Mouse (Mus musculus): ENCODE results near the gene Ap1b1. TPM values are rescaled to one million over a fixed set of nuclear protein-coding genes. Genes with fewer than 3 reads are reported as not detected.
A peak's percentile ranks its signal among the peaks of the same experiment; 100 is the strongest.

Gene Ap1b1
- polyA plus RNA-seq, 1 experiment, result 99.1 TPM

GRCm38 (mm10) chr11:4953918-4954317, 32.7 kb upstream of the Ap1b1 start:
- TF ChIP-seq CTCF (IDR thresholded peaks at IDR 0.05; ENCODE audit: control insufficient read depth, insufficient read depth, low read length) (no peak), POLR2A (IDR thresholded peaks at IDR 0.05; ENCODE audit: borderline replicate concordance, control insufficient read depth, low read depth, low read length) (no peak)
- no peaks in the 10 kb centered on the region for H3K4me1 ChIP-seq (ENCODE audit: control insufficient read depth, insufficient read depth, low read length)
- no peak overlapping the region for H3K4me3 ChIP-seq (replicated peaks; ENCODE audit: control insufficient read depth, low read depth, low read length)
- no peak overlapping the region for H3K27ac ChIP-seq (ENCODE audit: control insufficient read depth, insufficient read depth, low read depth, low read length, poor library complexity)
- WGBS, result 41% methylated on average over 8 of the region's 8 CpGs

- WGBS, result 60% methylated on average over 6 of the region's 6 CpGs
- H3K27ac ChIP-seq (ENCODE audit: control insufficient read depth, insufficient read depth, low read depth, low read length, poor library complexity), result no peak overlapping the region
- H3K4me1 ChIP-seq (ENCODE audit: control insufficient read depth, insufficient read depth, low read length), result no peaks in the 10 kb centered on the region; the same call in 1 of the 2 replicates
- no peak for TF ChIP-seq CTCF (IDR thresholded peaks at IDR 0.05; ENCODE audit: control insufficient read depth, insufficient read depth, low read length)
- TF ChIP-seq POLR2A (IDR thresholded peaks at IDR 0.05; ENCODE audit: borderline replicate concordance, control insufficient read depth, low read depth, low read length), result no peak
- H3K4me3 ChIP-seq (replicated peaks; ENCODE audit: control insufficient read depth, low read depth, low read length), result no peak overlapping the region
Measured at GRCm38 (mm10) chr11:4963099-4963808, 23.4 kb upstream of the Ap1b1 start.

GRCm38 (mm10) chr11:4966325-4966724, 20.3 kb upstream of the Ap1b1 start:
- 57% methylated on average over 2 of the region's 2 CpGs for WGBS
- TF ChIP-seq POLR2A (IDR thresholded peaks at IDR 0.05; ENCODE audit: borderline replicate concordance, control insufficient read depth, low read depth, low read length), result no peak
- no peak for TF ChIP-seq CTCF (IDR thresholded peaks at IDR 0.05; ENCODE audit: control insufficient read depth, insufficient read depth, low read length)
- Histone ChIP-seq H3K4me1 (ENCODE audit: control insufficient read depth, insufficient read depth, low read length) (no peaks in the 10 kb centered on the region; the same call in 1 of the 2 replicates), H3K4me3 (replicated peaks; ENCODE audit: control insufficient read depth, low read depth, low read length) (no peak overlapping the region), H3K27ac (ENCODE audit: control insufficient read depth, insufficient read depth, low read depth, low read length, poor library complexity) (no peak overlapping the region)

GRCm38 (mm10) chr11:4966888-4967287, 19.7 kb upstream of the Ap1b1 start:
- Histone ChIP-seq H3K4me1 (ENCODE audit: control insufficient read depth, insufficient read depth, low read length) (no peaks in the 10 kb centered on the region; the same call in 1 of the 2 replicates), H3K4me3 (replicated peaks; ENCODE audit: control insufficient read depth, low read depth, low read length) (no peak overlapping the region), H3K27ac (ENCODE audit: control insufficient read depth, insufficient read depth, low read depth, low read length, poor library complexity) (peak overlapping the region; percentile 50)
- 37% methylated on average over 5 of the region's 5 CpGs for WGBS
- TF ChIP-seq POLR2A (IDR thresholded peaks at IDR 0.05; ENCODE audit: borderline replicate concordance, control insufficient read depth, low read depth, low read length) (no peak), CTCF (IDR thresholded peaks at IDR 0.05; ENCODE audit: control insufficient read depth, insufficient read depth, low read length) (no peak)

GRCm38 (mm10) chr11:4967549-4967948, 19.1 kb upstream of the Ap1b1 start:
- TF ChIP-seq CTCF (IDR thresholded peaks at IDR 0.05; ENCODE audit: control insufficient read depth, insufficient read depth, low read length) (no peak), POLR2A (IDR thresholded peaks at IDR 0.05; ENCODE audit: borderline replicate concordance, control insufficient read depth, low read depth, low read length) (no peak)
- WGBS, result 32% methylated on average over 2 of the region's 2 CpGs
- no peaks in the 10 kb centered on the region; the same call in 1 of the 2 replicates for H3K4me1 ChIP-seq (ENCODE audit: control insufficient read depth, insufficient read depth, low read length)
- no peak overlapping the region for H3K4me3 ChIP-seq (replicated peaks; ENCODE audit: control insufficient read depth, low read depth, low read length)
- no peak overlapping the region for H3K27ac ChIP-seq (ENCODE audit: control insufficient read depth, insufficient read depth, low read depth, low read length, poor library complexity)

- Histone ChIP-seq H3K4me1 (ENCODE audit: control insufficient read depth, insufficient read depth, low read length) (no peaks in the 10 kb centered on the region; the same call in 1 of the 2 replicates), H3K27ac (ENCODE audit: control insufficient read depth, insufficient read depth, low read depth, low read length, poor library complexity) (no peak overlapping the region; the same call in 1 of the 2 replicates), H3K4me3 (replicated peaks; ENCODE audit: control insufficient read depth, low read depth, low read length) (no peak overlapping the region)
- 15% methylated on average over 10 of the region's 10 CpGs for WGBS
- no peak for TF ChIP-seq CTCF (IDR thresholded peaks at IDR 0.05; ENCODE audit: control insufficient read depth, insufficient read depth, low read length)
- TF ChIP-seq POLR2A (IDR thresholded peaks at IDR 0.05; ENCODE audit: borderline replicate concordance, control insufficient read depth, low read depth, low read length), result no peak
Measured at GRCm38 (mm10) chr11:4968376-4968775, 18.2 kb upstream of the Ap1b1 start.

GRCm38 (mm10) chr11:4972967-4973870, 13.4 kb upstream of the Ap1b1 start:
- Histone ChIP-seq H3K4me1 (ENCODE audit: control insufficient read depth, insufficient read depth, low read length) (peaks cover 2% of the 10 kb centered on the region; the same call in 1 of the 2 replicates), H3K4me3 (replicated peaks; ENCODE audit: control insufficient read depth, low read depth, low read length) (no peak overlapping the region), H3K27ac (ENCODE audit: control insufficient read depth, insufficient read depth, low read depth, low read length, poor library complexity) (peak overlapping the region; percentile 6; the same call in 1 of the 2 replicates)
- TF ChIP-seq POLR2A (IDR thresholded peaks at IDR 0.05; ENCODE audit: borderline replicate concordance, control insufficient read depth, low read depth, low read length), result no peak
- peak; percentile 89 for TF ChIP-seq CTCF (IDR thresholded peaks at IDR 0.05; ENCODE audit: control insufficient read depth, insufficient read depth, low read length)
- 32% methylated on average over 13 of the region's 13 CpGs for WGBS

- H3K4me3 ChIP-seq (replicated peaks; ENCODE audit: control insufficient read depth, low read depth, low read length), result no peak overlapping the region
- H3K4me1 ChIP-seq (ENCODE audit: control insufficient read depth, insufficient read depth, low read length), result peaks cover 2% of the 10 kb centered on the region; the same call in 1 of the 2 replicates
- WGBS, result 25% methylated on average over 2 of the region's 2 CpGs
- TF ChIP-seq CTCF (IDR thresholded peaks at IDR 0.05; ENCODE audit: control insufficient read depth, insufficient read depth, low read length), result no peak
- TF ChIP-seq POLR2A (IDR thresholded peaks at IDR 0.05; ENCODE audit: borderline replicate concordance, control insufficient read depth, low read depth, low read length), result no peak
- H3K27ac ChIP-seq (ENCODE audit: control insufficient read depth, insufficient read depth, low read depth, low read length, poor library complexity), result no peak overlapping the region
Measured at GRCm38 (mm10) chr11:4973871-4974256, 12.8 kb upstream of the Ap1b1 start.

All from bone marrow, adult 2 months (tissue).